Mouse (Mus musculus): Measurements from ENCODE around the gene Cux1. TPM values are rescaled to one million over a fixed set of nuclear protein-coding genes. Genes with fewer than 3 reads are reported as not detected.

Gene Cux1
- polyA plus RNA-seq, 1 experiment from 2014 or later: 64.9 TPM

GRCm38 (mm10) chr5:136199526-136199925, 367.8 kb downstream of the Cux1 start:
- ATAC-seq (replicated peaks; ENCODE audit: insufficient number of reproducible peaks, low FRiP score, low TSS enrichment, low read depth) (no peak), DNase-seq (ENCODE audit: low spot score) (peak; percentile 25)
- WGBS: 36% methylated on average over 11 of the region's 11 CpGs
- peaks cover 12% of the 10 kb centered on the region for H3K36me3 ChIP-seq (replicated peaks; ENCODE audit: control insufficient read depth, insufficient read depth, low read depth, low read length)
- H3K27me3 ChIP-seq (ENCODE audit: control insufficient read depth, insufficient read depth, low read length): no peaks in the 10 kb centered on the region
- peak overlapping the region; percentile 99 for H3K4me3 ChIP-seq (ENCODE audit: low read depth, low read length)
- peak overlapping the region; percentile 90 for H3K9ac ChIP-seq (replicated peaks; ENCODE audit: low read length)
- no peaks in the 10 kb centered on the region; the same call in 1 of the 2 replicates for H3K9me3 ChIP-seq (replicated peaks; ENCODE audit: control insufficient read depth, low read length)
- peak overlapping the region; percentile 50 for H3K4me2 ChIP-seq (ENCODE audit: low read depth, low read length)
- H3K27ac ChIP-seq (replicated peaks; ENCODE audit: low read depth, low read length): no peak overlapping the region
- H3K4me1 ChIP-seq (ENCODE audit: control insufficient read depth, insufficient read depth, low read length): no peaks in the 10 kb centered on the region

GRCm38 (mm10) chr5:136198474-136199391, 368.6 kb downstream of the Cux1 start, which contains the start of gene Prkrip1:
Prkrip1 (minus strand) TSS chr5:136198963.
- WGBS: under 1% methylated on average over 62 of the region's 62 CpGs
- peak within 1 kb of the TSS; percentile 99 for H3K4me3 ChIP-seq (ENCODE audit: low read depth, low read length)
- ATAC-seq (replicated peaks; ENCODE audit: insufficient number of reproducible peaks, low FRiP score, low TSS enrichment, low read depth): peak; percentile 80
- peak within 1 kb of the TSS; percentile 72 for H3K4me2 ChIP-seq (ENCODE audit: low read depth, low read length)
- H3K36me3 ChIP-seq (replicated peaks; ENCODE audit: control insufficient read depth, insufficient read depth, low read depth, low read length): peaks cover 12% of the 10 kb centered on the region
- peak; percentile 97 for DNase-seq (ENCODE audit: low spot score)
- no peaks in the 10 kb centered on the region for H3K4me1 ChIP-seq (ENCODE audit: control insufficient read depth, insufficient read depth, low read length)
- H3K27ac ChIP-seq (replicated peaks; ENCODE audit: low read depth, low read length): peak within 1 kb of the TSS; percentile 41; the same call in 1 of the 2 replicates
- no peaks in the 10 kb centered on the region; the same call in 1 of the 2 replicates for H3K9me3 ChIP-seq (replicated peaks; ENCODE audit: control insufficient read depth, low read length)
- peak within 1 kb of the TSS; percentile 90 for H3K9ac ChIP-seq (replicated peaks; ENCODE audit: low read length)
- no peaks in the 10 kb centered on the region for H3K27me3 ChIP-seq (ENCODE audit: control insufficient read depth, insufficient read depth, low read length)

Small RNA genes within 50 kb of the gene (microRNA-seq; reads per million reads assigned to microRNA genes)
- gene Mir721 (ENCODE audit: borderline number of aligned reads): not detected

Other genes with a start within 250 kb of the Cux1 start
- gene Myl10, start 125.7 kb upstream of the Cux1 start, polyA plus RNA-seq (2014; fragmentation: Nextera tagmentation; extraction: Ambion mirVana): not detected in 2 replicates

Data from embryonic facial prominence, embryonic 11.5 days (tissue).